Mouse (Mus musculus): Measurements from ENCODE around the gene 4933424G06Rik.
"Not testable (repeated sequence)": the region's sequence is repeated elsewhere in the genome, so short reads cannot be mapped to it uniquely, and the experiment has no call there.

- not testable (repeated sequence) for TF ChIP-seq CTCF (conservative IDR thresholded peaks at IDR 0.05; ENCODE audit: insufficient read depth, insufficient read length, low read depth, low read length); POLR2A (IDR thresholded peaks at IDR 0.05; ENCODE audit: low read depth, low read length)
These were observed 41.9 kb upstream of the 4933424G06Rik start for GRCm38 (mm10) chr1:36668007-36668406.
